Mouse (Mus musculus): ENCODE data around the gene Lurap1. TPM values are rescaled to one million over a fixed set of nuclear protein-coding genes. Genes with fewer than 3 reads are reported as not detected.
A peak's percentile ranks its signal among the peaks of the same experiment; 100 is the strongest.

Gene Lurap1
- polyA plus RNA-seq, 1 experiment from 2014 or later: 1.1 TPM

- DNase-seq (ENCODE audit: low spot score): no peak
These were observed 11.0 kb upstream of the Lurap1 start for GRCm38 (mm10) chr4:116162142-116162541.

- DNase-seq (ENCODE audit: low spot score): no peak
These were observed 9.6 kb upstream of the Lurap1 start for GRCm38 (mm10) chr4:116160769-116161168.

GRCm38 (mm10) chr4:116159912-116160311 lies 8.8 kb upstream of the Lurap1 start:
- DNase-seq (ENCODE audit: low spot score): peak; percentile 77

- no peak for DNase-seq (ENCODE audit: low spot score)
These were observed 6.7 kb upstream of the Lurap1 start for GRCm38 (mm10) chr4:116157882-116158281.

- DNase-seq (ENCODE audit: low spot score): no peak
These were observed 1.6 kb upstream of the Lurap1 start for GRCm38 (mm10) chr4:116152702-116153101.

GRCm38 (mm10) chr4:116150862-116151221 lies 296 bp downstream of the Lurap1 start:
- DNase-seq (ENCODE audit: low spot score): no peak

GRCm38 (mm10) chr4:116150156-116150861 lies 829 bp downstream of the Lurap1 start:
- DNase-seq (ENCODE audit: low spot score): peak; percentile 61

- no peak for DNase-seq (ENCODE audit: low spot score)
These were observed 1.4 kb downstream of the Lurap1 start for GRCm38 (mm10) chr4:116149812-116150155.

GRCm38 (mm10) chr4:116143891-116144717 lies 7.0 kb downstream of the Lurap1 start:
- DNase-seq (ENCODE audit: low spot score): peak; percentile 54

- DNase-seq (ENCODE audit: low spot score): no peak
These were observed 7.8 kb downstream of the Lurap1 start for GRCm38 (mm10) chr4:116143317-116143811.

GRCm38 (mm10) chr4:116142269-116142668 lies 8.9 kb downstream of the Lurap1 start:
- DNase-seq (ENCODE audit: low spot score): no peak

GRCm38 (mm10) chr4:116141736-116142135 lies 9.4 kb downstream of the Lurap1 start:
- DNase-seq (ENCODE audit: low spot score): no peak

- DNase-seq (ENCODE audit: low spot score): no peak
These were observed 10.2 kb downstream of the Lurap1 start for GRCm38 (mm10) chr4:116140801-116141574.

- DNase-seq (ENCODE audit: low spot score): no peak
These were observed 13.6 kb downstream of the Lurap1 start for GRCm38 (mm10) chr4:116137421-116137996.

- peak; percentile 59 for DNase-seq (ENCODE audit: low spot score)
These were observed 16.1 kb downstream of the Lurap1 start for GRCm38 (mm10) chr4:116134990-116135389.

GRCm38 (mm10) chr4:116133126-116133525 lies 18.0 kb downstream of the Lurap1 start:
- DNase-seq (ENCODE audit: low spot score): no peak

GRCm38 (mm10) chr4:116127956-116128355 lies 23.2 kb downstream of the Lurap1 start:
- no peak for DNase-seq (ENCODE audit: low spot score)

- DNase-seq (ENCODE audit: low spot score): no peak
These were observed 25.2 kb downstream of the Lurap1 start for GRCm38 (mm10) chr4:116125803-116126386.

- peak; percentile 78 for DNase-seq (ENCODE audit: low spot score)
These were observed 27.3 kb downstream of the Lurap1 start, which contains the start of the genes Rad54l and Pomgnt1 for GRCm38 (mm10) chr4:116123602-116124519. Rad54l (minus strand) TSS chr4:116123690. Pomgnt1 (plus strand) TSS chr4:116123840.

- DNase-seq (ENCODE audit: low spot score): no peak
These were observed 28.4 kb downstream of the Lurap1 start for GRCm38 (mm10) chr4:116122762-116123161.

All from thymus, postnatal 0 days (tissue).